Mouse (Mus musculus) embryonic fibroblast, embryonic 13.5 days (primary cell): ENCODE results near the gene Akr1cl. TPM values are rescaled to one million over a fixed set of nuclear protein-coding genes. Genes with fewer than 3 reads are reported as not detected.

ENCODE experiments used
- H3K27ac ChIP-seq: 2 replicates; pipeline ENCODE4 v1.5.1; 2012; ENCODE audit warnings: low read length, control low read depth, inconsistent platforms; ENCODE audit not compliant: insufficient read depth
- H3K4me1 ChIP-seq: 2 replicates; pipeline ENCODE4 v1.6.1; 2011; ENCODE audit warnings: low read length; ENCODE audit not compliant: control insufficient read depth, insufficient read depth
- H3K4me3 ChIP-seq: 2 replicates; pipeline ENCODE4 v1.5.1; 2011; ENCODE audit warnings: mild to moderate bottlenecking, control low read depth, low read length; ENCODE audit not compliant: insufficient read depth
- CTCF ChIP-seq: IDR thresholded peaks from 2 replicates; pipeline ENCODE4 v1.5.1; 2011; ENCODE audit warnings: mild to moderate bottlenecking, control low read depth, low read length, moderate library complexity, borderline replicate concordance; ENCODE audit not compliant: insufficient read depth
- POLR2A ChIP-seq: IDR thresholded peaks from 2 replicates; pipeline ENCODE4 v1.6.1; 2011; ENCODE audit warnings: low read depth, mild to moderate bottlenecking, control low read depth, low read length, moderate library complexity
- polyA plus RNA-seq: library from polyadenylated mRNA; stranded (reverse); fragments of >200 nt; gene quantifications from 2 replicates; pipeline ENCODE4 v1.2.4, GENCODE M21; 2011; ENCODE audit warnings: low read depth; ENCODE audit not compliant: missing spikeins, insufficient read length

Gene Akr1cl
- polyA plus RNA-seq, 1 experiment = not detected

GRCm38 (mm10) chr1:65046401-65047109 lies 14.0 kb upstream of the Akr1cl start:
- Histone ChIP-seq H3K27ac (no peak overlapping the region), H3K4me1 (no peaks in the 10 kb centered on the region), H3K4me3 (no peak overlapping the region)
- TF ChIP-seq POLR2A (no peak), CTCF (no peak)

GRCm38 (mm10) chr1:65043433-65043832 lies 10.9 kb upstream of the Akr1cl start:
- H3K27ac ChIP-seq = no peak overlapping the region
- no peaks in the 10 kb centered on the region for H3K4me1 ChIP-seq
- H3K4me3 ChIP-seq = no peak overlapping the region
- TF ChIP-seq CTCF (no peak), POLR2A (no peak)

GRCm38 (mm10) chr1:65041837-65042236 lies 9.3 kb upstream of the Akr1cl start:
- TF ChIP-seq CTCF (no peak), POLR2A (no peak)
- H3K4me3 ChIP-seq = no peak overlapping the region
- no peak overlapping the region for H3K27ac ChIP-seq

GRCm38 (mm10) chr1:65040806-65041205 lies 8.2 kb upstream of the Akr1cl start:
- no peak for TF ChIP-seq CTCF
- TF ChIP-seq POLR2A = no peak
- Histone ChIP-seq H3K4me1 (no peaks in the 10 kb centered on the region), H3K4me3 (no peak overlapping the region), H3K27ac (no peak overlapping the region)

More at GRCm38 (mm10) chr1:65041837-65042236, 9.3 kb upstream of the Akr1cl start:
- H3K4me1 ChIP-seq = no peaks in the 10 kb centered on the region

GRCm38 (mm10) chr1:65039679-65040078 lies 7.1 kb upstream of the Akr1cl start:
- Histone ChIP-seq H3K27ac (no peak overlapping the region), H3K4me3 (no peak overlapping the region), H3K4me1 (no peaks in the 10 kb centered on the region)
- TF ChIP-seq CTCF = no peak
- no peak for TF ChIP-seq POLR2A

- no peak for TF ChIP-seq CTCF
- no peak overlapping the region for H3K4me3 ChIP-seq
Measured at GRCm38 (mm10) chr1:65037542-65037941, 5.0 kb upstream of the Akr1cl start.

GRCm38 (mm10) chr1:65035513-65035912 lies 3.0 kb upstream of the Akr1cl start:
- Histone ChIP-seq H3K4me3 (no peak overlapping the region), H3K27ac (no peak overlapping the region), H3K4me1 (no peaks in the 10 kb centered on the region)
- TF ChIP-seq POLR2A (no peak), CTCF (no peak)

More at GRCm38 (mm10) chr1:65037542-65037941, 5.0 kb upstream of the Akr1cl start:
- no peak overlapping the region for H3K27ac ChIP-seq
- no peaks in the 10 kb centered on the region for H3K4me1 ChIP-seq

GRCm38 (mm10) chr1:65028206-65028605 lies 4.4 kb downstream of the Akr1cl start:
- Histone ChIP-seq H3K4me1 (no peaks in the 10 kb centered on the region), H3K4me3 (no peak overlapping the region)
- no peak for TF ChIP-seq CTCF
- no peak for TF ChIP-seq POLR2A

GRCm38 (mm10) chr1:65012726-65013125 lies 19.8 kb downstream of the Akr1cl start:
- Histone ChIP-seq H3K27ac (no peak overlapping the region), H3K4me3 (no peak overlapping the region), H3K4me1 (no peaks in the 10 kb centered on the region)
- TF ChIP-seq CTCF = no peak
- TF ChIP-seq POLR2A = no peak

More at GRCm38 (mm10) chr1:65028206-65028605, 4.4 kb downstream of the Akr1cl start:
- no peak overlapping the region for H3K27ac ChIP-seq

- H3K4me3 ChIP-seq = no peak overlapping the region
- no peaks in the 10 kb centered on the region for H3K4me1 ChIP-seq
- no peak for TF ChIP-seq POLR2A
- peak; percentile 49; the same call in 1 of the 2 replicates for TF ChIP-seq CTCF
- H3K27ac ChIP-seq = no peak overlapping the region
Measured at GRCm38 (mm10) chr1:65010153-65010552, 22.4 kb downstream of the Akr1cl start.
